Mouse (Mus musculus): Measurements from ENCODE around the gene Elmo3. TPM values are rescaled to one million over a fixed set of nuclear protein-coding genes. Genes with fewer than 3 reads are reported as not detected.

Elmo3 gene
- polyA plus RNA-seq, 1 experiment from 2014 or later: 17.1 TPM

DNA sequence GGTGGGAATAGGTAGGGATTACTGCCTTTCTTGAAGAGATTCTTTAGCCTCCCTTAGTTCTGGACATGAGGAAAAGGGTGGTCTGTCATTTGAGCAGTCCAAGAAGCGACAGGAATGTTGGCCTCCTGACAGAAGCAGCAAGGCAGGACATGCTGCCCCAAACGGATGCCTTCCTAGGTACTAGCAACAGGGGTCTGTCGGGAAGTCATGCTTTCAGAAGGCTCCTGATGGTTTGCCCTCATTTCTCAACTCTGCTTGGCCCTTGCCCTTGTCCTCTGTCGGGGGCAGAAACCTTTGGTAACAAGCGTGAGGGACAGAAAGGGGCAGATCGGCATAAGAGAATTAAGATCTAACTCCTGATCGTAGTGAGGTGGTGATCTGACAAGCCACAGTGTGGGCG is 4.7 kb downstream of the Elmo3 start:
- TF ChIP-seq EP300 (optimal IDR thresholded peaks at IDR 0.05) (no peak), CTCF (IDR thresholded peaks at IDR 0.05; ENCODE audit: low read depth) (no peak)
- no peak for DNase-seq (ENCODE audit: low spot score)
- no peak overlapping the region for H3K4me2 ChIP-seq (replicated peaks; ENCODE audit: low read depth)
- ATAC-seq (ENCODE audit: low FRiP score, low TSS enrichment): no peak
- peaks cover 7% of the 10 kb centered on the region; the same call in 1 of the 2 replicates for H3K4me1 ChIP-seq (replicated peaks; ENCODE audit: control insufficient read depth, insufficient read depth)
- H3K27ac ChIP-seq (replicated peaks): no peak overlapping the region
- H3K9ac ChIP-seq (ENCODE audit: low read length): no peak overlapping the region
- WGBS: 81% methylated on average over 8 of the region's 8 CpGs
- peaks cover 11% of the 10 kb centered on the region for H3K36me3 ChIP-seq (ENCODE audit: control insufficient read depth, insufficient read depth, low read length)
- H3K4me3 ChIP-seq (ENCODE audit: low read depth, low read length): no peak overlapping the region
- no peaks in the 10 kb centered on the region for H3K9me3 ChIP-seq (ENCODE audit: control insufficient read depth, low read length)
- no peaks in the 10 kb centered on the region for H3K27me3 ChIP-seq (ENCODE audit: control insufficient read depth, insufficient read depth, low read length)

GRCm38 (mm10) chr8:105311718-105312117 is 6.3 kb downstream of the Elmo3 start:
- H3K4me1 ChIP-seq (replicated peaks; ENCODE audit: control insufficient read depth, insufficient read depth): no peaks in the 10 kb centered on the region
- TF ChIP-seq CTCF (IDR thresholded peaks at IDR 0.05; ENCODE audit: low read depth) (0 out of 2 replicates have a peak, but pooled peaks have one; percentile 19), EP300 (optimal IDR thresholded peaks at IDR 0.05) (no peak)
- no peak overlapping the region for H3K4me2 ChIP-seq (replicated peaks; ENCODE audit: low read depth)
- no peak overlapping the region for H3K9ac ChIP-seq (ENCODE audit: low read length)
- DNase-seq (ENCODE audit: low spot score) (no peak), ATAC-seq (ENCODE audit: low FRiP score, low TSS enrichment) (no peak)
- no peak overlapping the region for H3K4me3 ChIP-seq (ENCODE audit: low read depth, low read length)
- WGBS: 79% methylated on average over 1 of the region's 1 CpGs
- no peaks in the 10 kb centered on the region for H3K27me3 ChIP-seq (ENCODE audit: control insufficient read depth, insufficient read depth, low read length)
- H3K27ac ChIP-seq (replicated peaks): no peak overlapping the region
- H3K36me3 ChIP-seq (ENCODE audit: control insufficient read depth, insufficient read depth, low read length): peaks cover 16% of the 10 kb centered on the region
- no peaks in the 10 kb centered on the region for H3K9me3 ChIP-seq (ENCODE audit: control insufficient read depth, low read length)

DNA sequence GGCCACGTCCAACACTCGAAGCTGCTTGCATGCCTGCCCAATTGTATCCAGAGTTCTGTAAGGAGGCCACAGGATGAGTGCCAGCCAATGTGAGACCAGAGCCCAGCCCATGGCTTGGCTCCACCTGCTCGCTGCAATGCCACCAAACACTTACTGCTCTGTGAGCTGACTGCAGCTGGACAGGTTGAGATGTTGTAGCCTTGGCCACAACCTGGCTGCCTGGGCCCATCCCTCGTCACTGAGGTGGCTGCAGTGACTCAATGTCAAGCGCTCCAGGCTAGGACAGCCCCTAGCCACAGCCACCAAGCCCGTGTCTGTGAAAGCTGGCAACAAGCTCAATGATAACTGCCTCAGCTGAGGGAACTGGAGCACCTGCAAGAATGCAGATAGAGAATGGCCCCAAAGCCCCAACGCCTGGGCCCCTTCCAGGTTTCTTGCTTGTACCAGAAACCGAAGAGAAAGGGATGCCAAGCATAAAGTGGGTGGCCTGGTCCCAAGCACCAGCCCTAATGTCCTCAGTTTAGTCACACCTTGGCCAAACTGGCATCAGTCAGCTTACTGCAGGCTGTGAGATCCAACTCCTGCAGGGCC is 7.6 kb downstream of the Elmo3 start:
- Histone ChIP-seq H3K36me3 (ENCODE audit: control insufficient read depth, insufficient read depth, low read length) (peaks cover 14% of the 10 kb centered on the region), H3K4me2 (replicated peaks; ENCODE audit: low read depth) (no peak overlapping the region), H3K4me3 (ENCODE audit: low read depth, low read length) (no peak overlapping the region), H3K9ac (ENCODE audit: low read length) (no peak overlapping the region), H3K27ac (replicated peaks) (no peak overlapping the region), H3K4me1 (replicated peaks; ENCODE audit: control insufficient read depth, insufficient read depth) (no peaks in the 10 kb centered on the region), H3K9me3 (ENCODE audit: control insufficient read depth, low read length) (no peaks in the 10 kb centered on the region), H3K27me3 (ENCODE audit: control insufficient read depth, insufficient read depth, low read length) (no peaks in the 10 kb centered on the region)
- ATAC-seq (ENCODE audit: low FRiP score, low TSS enrichment): no peak
- DNase-seq (ENCODE audit: low spot score): no peak
- WGBS: 90% methylated on average over 8 of the region's 8 CpGs
- no peak for TF ChIP-seq CTCF (IDR thresholded peaks at IDR 0.05; ENCODE audit: low read depth)
- TF ChIP-seq EP300 (optimal IDR thresholded peaks at IDR 0.05): no peak

- ATAC-seq (ENCODE audit: low FRiP score, low TSS enrichment): no peak
- TF ChIP-seq EP300 (optimal IDR thresholded peaks at IDR 0.05): no peak
- TF ChIP-seq CTCF (IDR thresholded peaks at IDR 0.05; ENCODE audit: low read depth): no peak
- Histone ChIP-seq H3K36me3 (ENCODE audit: control insufficient read depth, insufficient read depth, low read length) (peaks cover 13% of the 10 kb centered on the region), H3K9me3 (ENCODE audit: control insufficient read depth, low read length) (no peaks in the 10 kb centered on the region), H3K4me2 (replicated peaks; ENCODE audit: low read depth) (no peak overlapping the region), H3K4me1 (replicated peaks; ENCODE audit: control insufficient read depth, insufficient read depth) (no peaks in the 10 kb centered on the region), H3K27me3 (ENCODE audit: control insufficient read depth, insufficient read depth, low read length) (no peaks in the 10 kb centered on the region), H3K4me3 (ENCODE audit: low read depth, low read length) (no peak overlapping the region), H3K27ac (replicated peaks) (no peak overlapping the region), H3K9ac (ENCODE audit: low read length) (no peak overlapping the region)
- no peak for DNase-seq (ENCODE audit: low spot score)
- 79% methylated on average over 9 of the region's 9 CpGs for WGBS
Observed at GRCm38 (mm10) chr8:105313622-105314402, 8.4 kb downstream of the Elmo3 start.

- WGBS: 87% methylated on average over 18 of the region's 18 CpGs
- H3K9me3 ChIP-seq (ENCODE audit: control insufficient read depth, low read length): no peaks in the 10 kb centered on the region
- H3K4me1 ChIP-seq (replicated peaks; ENCODE audit: control insufficient read depth, insufficient read depth): no peaks in the 10 kb centered on the region
- peaks cover 13% of the 10 kb centered on the region; the same call in 1 of the 2 replicates for H3K36me3 ChIP-seq (ENCODE audit: control insufficient read depth, insufficient read depth, low read length)
- no peaks in the 10 kb centered on the region for H3K27me3 ChIP-seq (ENCODE audit: control insufficient read depth, insufficient read depth, low read length)
- no peak overlapping the region for H3K4me3 ChIP-seq (ENCODE audit: low read depth, low read length)
- TF ChIP-seq CTCF (IDR thresholded peaks at IDR 0.05; ENCODE audit: low read depth) (no peak), EP300 (optimal IDR thresholded peaks at IDR 0.05) (no peak)
- no peak overlapping the region for H3K4me2 ChIP-seq (replicated peaks; ENCODE audit: low read depth)
- H3K27ac ChIP-seq (replicated peaks): no peak overlapping the region
- H3K9ac ChIP-seq (ENCODE audit: low read length): no peak overlapping the region
- no peak for DNase-seq (ENCODE audit: low spot score)
- no peak for ATAC-seq (ENCODE audit: low FRiP score, low TSS enrichment)
Observed at GRCm38 (mm10) chr8:105315073-105315769, 9.8 kb downstream of the Elmo3 start.

Data from stomach, postnatal 0 days (tissue).